In the genomic region with DNA sequence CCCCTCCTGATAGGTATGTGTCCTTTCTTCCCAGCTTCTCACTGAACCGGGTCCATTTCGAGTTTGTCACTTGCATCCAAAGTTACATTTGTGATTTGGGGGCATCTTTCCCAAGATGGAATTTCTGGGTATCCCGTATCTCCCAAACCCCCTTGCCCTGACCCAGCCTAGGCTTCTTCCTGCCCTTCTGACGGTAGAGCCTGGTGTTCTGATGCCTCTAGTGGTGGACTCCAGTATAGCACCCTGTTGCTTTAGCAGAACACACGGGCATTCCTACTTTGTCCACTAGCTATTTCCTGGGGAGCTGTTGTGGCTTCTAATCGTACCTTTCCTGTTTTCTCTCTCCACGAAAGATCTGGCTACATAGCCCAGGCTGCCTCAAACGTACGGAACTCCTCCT, we compare ENCODE assay signal across 8 mouse cellular contexts. TPM values are rescaled to one million over a fixed set of nuclear protein-coding genes. Genes with fewer than 3 reads are reported as not detected.
A peak's percentile ranks its signal among the peaks of the same experiment; 100 is the strongest.
DNase-seq lines count a peak whose midpoint lies in the region; ATAC-seq and TF ChIP-seq lines count a peak whose summit lies in the region.

No protein-coding gene starts in this region.

- peak; percentile 96 for TF ChIP-seq CTCF in intestine, postnatal 0 days (IDR thresholded peaks at IDR 0.05; ENCODE audit: low read depth)

- H3K36me3 ChIP-seq in intestine, postnatal 0 days (ENCODE audit: control insufficient read depth, insufficient read depth): no peaks in the 10 kb centered on the region
- H3K36me3 ChIP-seq in limb, embryonic 10.5 days: no peaks in the 10 kb centered on the region

- ATAC-seq in intestine, postnatal 0 days: peak; percentile 31; the same call in 1 of the 2 replicates

- 18% methylated on average over 9 of the region's 9 CpGs for WGBS in intestine, postnatal 0 days
- WGBS in limb, embryonic 10.5 days: 17% methylated on average over 9 of the region's 9 CpGs

- peak; percentile 73 for DNase-seq in 3T3-L1 (ENCODE audit: low read depth, low spot score)
- DNase-seq in Muller cell, postnatal 12 days (ENCODE audit: inconsistent ontology term): peak; percentile 47
- peak; percentile 54 for DNase-seq in cerebellum, adult 8-10 months
- DNase-seq in frontal cortex, postnatal 36 days (ENCODE audit: low spot score in 2 of 2): peak; percentile 64 to 72
- DNase-seq in limb, embryonic 10.5 days (ENCODE audit: low spot score): peak; percentile 82
- DNase-seq in neural tube, embryonic 10.5 days (ENCODE audit: extremely low spot score, low spot score): peak; percentile 79
- peak; percentile 87 for DNase-seq in testis, postnatal 10 days (ENCODE audit: low spot score)

- H3K9ac ChIP-seq in intestine, postnatal 0 days (ENCODE audit: low read depth, low read length): no peak overlapping the region

- H3K4me1 ChIP-seq in intestine, postnatal 0 days (replicated peaks; ENCODE audit: control insufficient read depth, insufficient read depth, low read length): no peaks in the 10 kb centered on the region; the same call in 1 of the 2 replicates
- H3K4me1 ChIP-seq in limb, embryonic 10.5 days: peaks cover 31% of the 10 kb centered on the region

- no peak overlapping the region for H3K27ac ChIP-seq in intestine, postnatal 0 days (ENCODE audit: low read depth, low read length)
- H3K27ac ChIP-seq in limb, embryonic 10.5 days: peak overlapping the region; percentile 30

- H3K4me2 ChIP-seq in intestine, postnatal 0 days (replicated peaks; ENCODE audit: low read depth): no peak overlapping the region

- no peaks in the 10 kb centered on the region for H3K27me3 ChIP-seq in intestine, postnatal 0 days (replicated peaks; ENCODE audit: control insufficient read depth, insufficient read depth, low read length)
- H3K27me3 ChIP-seq in limb, embryonic 10.5 days (ENCODE audit: low read depth, poor library complexity, severe bottlenecking): peaks cover 33% of the 10 kb centered on the region

- no peaks in the 10 kb centered on the region for H3K9me3 ChIP-seq in intestine, postnatal 0 days (ENCODE audit: control insufficient read depth)
- H3K9me3 ChIP-seq in limb, embryonic 10.5 days (replicated peaks): no peaks in the 10 kb centered on the region

- no peak overlapping the region for H3K4me3 ChIP-seq in intestine, postnatal 0 days (ENCODE audit: low read depth, low read length)
- no peak overlapping the region for H3K4me3 ChIP-seq in limb, embryonic 10.5 days

RNA-seq across cellular contexts. Expression of a gene that starts 32.3 kb away (rescaled TPM):
- not detected in 2 replicates for polyA plus RNA-seq in intestine, postnatal 0 days (2015; fragmentation: Nextera tagmentation; extraction: Ambion mirVana)
- polyA plus RNA-seq in limb, embryonic 10.5 days (2016; fragmentation: Nextera tagmentation; extraction: Ambion mirVana): not detected in 2 replicates
